In the genomic region with DNA sequence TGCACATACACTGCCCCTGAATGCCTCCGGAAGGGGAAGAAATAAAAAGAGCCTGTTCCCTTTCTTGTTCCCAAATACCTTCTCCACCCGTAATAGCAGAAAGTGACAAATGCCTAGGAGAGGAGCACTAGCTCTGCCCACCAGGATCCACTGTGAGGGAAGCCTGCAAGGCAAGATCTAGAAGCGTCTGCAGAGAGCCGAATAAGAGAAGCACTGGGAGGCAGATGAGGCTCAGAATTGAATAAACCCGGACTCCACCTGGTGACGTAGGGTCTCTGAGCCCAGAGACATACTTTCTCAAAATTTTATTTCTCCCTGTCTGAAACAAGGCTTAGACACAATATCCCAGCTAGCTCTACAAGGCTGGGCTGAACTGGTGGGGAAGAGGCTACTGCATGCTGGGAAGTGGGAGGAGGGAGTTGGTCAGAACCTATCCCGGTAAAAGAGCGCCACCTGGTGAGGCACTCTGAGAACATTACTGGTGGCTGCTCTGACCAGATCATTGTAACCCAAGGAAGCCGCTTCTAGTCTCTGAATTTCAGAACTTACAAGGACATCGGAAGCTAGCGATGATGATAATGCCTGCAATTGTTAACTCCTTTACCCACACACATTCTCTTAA, we compare ENCODE assay signal across 8 mouse cellular contexts. TPM values are rescaled to one million over a fixed set of nuclear protein-coding genes. Genes with fewer than 3 reads are reported as not detected.
DNase-seq lines count a peak whose midpoint lies in the region; ATAC-seq lines count a peak whose summit lies in the region.

No protein-coding gene starts in this region.

- WGBS in hindbrain, embryonic 10.5 days, result 40% methylated on average over 11 of the region's 11 CpGs
- whole genome bisulfite sequencing in lung, embryonic 15.5 days, result 34% methylated on average over 11 of the region's 11 CpGs

- peak; percentile 97 for ATAC-seq in frontal cortex, adult (ENCODE audit: low TSS enrichment)
- peak; percentile 88 for ATAC-seq in lung, embryonic 15.5 days (ENCODE audit: borderline replicate concordance, extremely low read depth, low FRiP score, low TSS enrichment)

- H3K4me1 ChIP-seq in hindbrain, embryonic 10.5 days (replicated peaks), result peaks cover 15% of the 10 kb centered on the region
- no peaks in the 10 kb centered on the region for H3K4me1 ChIP-seq in lung, embryonic 15.5 days

- peak; percentile 82 for DNase-seq in MEL-GATA-1-ER (ENCODE audit: extremely low read depth, low read depth)
- peak; percentile 90 for DNase-seq in cerebellum, adult 8-10 months
- peak; percentile 87 for DNase-seq in hindbrain, embryonic 10.5 days (ENCODE audit: low spot score)
- DNase-seq in layer of hippocampus, adult 9-10 months (ENCODE audit: low spot score), result peak; percentile 68
- DNase-seq in ovary, postnatal 10 days (ENCODE audit: low spot score), result peak; percentile 67
- peak; percentile 79 for DNase-seq in thymus, postnatal 0 days (ENCODE audit: low spot score)

- H3K9ac ChIP-seq in lung, embryonic 15.5 days, result no peak overlapping the region

- H3K36me3 ChIP-seq in hindbrain, embryonic 10.5 days, result no peaks in the 10 kb centered on the region
- H3K36me3 ChIP-seq in lung, embryonic 15.5 days, result no peaks in the 10 kb centered on the region

- peak overlapping the region; percentile 25; the same call in 1 of the 2 replicates for H3K4me2 ChIP-seq in lung, embryonic 15.5 days

- no peak overlapping the region for H3K4me3 ChIP-seq in hindbrain, embryonic 10.5 days
- H3K4me3 ChIP-seq in lung, embryonic 15.5 days, result no peak overlapping the region

- no peaks in the 10 kb centered on the region for H3K9me3 ChIP-seq in hindbrain, embryonic 10.5 days
- no peaks in the 10 kb centered on the region for H3K9me3 ChIP-seq in lung, embryonic 15.5 days

- peak overlapping the region; percentile 75 for H3K27ac ChIP-seq in hindbrain, embryonic 10.5 days
- H3K27ac ChIP-seq in lung, embryonic 15.5 days, result no peak overlapping the region

- H3K27me3 ChIP-seq in hindbrain, embryonic 10.5 days (ENCODE audit: insufficient read depth, poor library complexity, severe bottlenecking), result no peaks in the 10 kb centered on the region
- no peaks in the 10 kb centered on the region for H3K27me3 ChIP-seq in lung, embryonic 15.5 days

RNA-seq across cellular contexts. Expression of a gene that starts 45.2 kb away (rescaled TPM):
- polyA plus RNA-seq in hindbrain, embryonic 10.5 days (2016; fragmentation: Nextera tagmentation; extraction: Ambion mirVana), result 61.0 and 66.1 TPM in 2 replicates
- polyA plus RNA-seq in lung, embryonic 15.5 days (2015; fragmentation: Nextera tagmentation; extraction: Ambion mirVana), result 43.0 and 50.8 TPM in 2 replicates
- 67.9 and 68.5 TPM in 2 replicates for polyA plus RNA-seq in thymus, postnatal 0 days (2015; fragmentation: Nextera tagmentation; extraction: Ambion mirVana)

RNA-seq across cellular contexts. Expression of a gene that starts 53.7 kb away (rescaled TPM):
- 28.0 and 34.7 TPM in 2 replicates for polyA plus RNA-seq in hindbrain, embryonic 10.5 days (2016; fragmentation: Nextera tagmentation; extraction: Ambion mirVana)
- polyA plus RNA-seq in lung, embryonic 15.5 days (2015; fragmentation: Nextera tagmentation; extraction: Ambion mirVana), result 2.5 TPM in 2 replicates
- 0.71 and 1.2 TPM in 2 replicates for polyA plus RNA-seq in thymus, postnatal 0 days (2015; fragmentation: Nextera tagmentation; extraction: Ambion mirVana)
